Mouse (Mus musculus) lung, adult 2 months (tissue): ENCODE data around the gene Ptpdc1. TPM values are rescaled to one million over a fixed set of nuclear protein-coding genes. Genes with fewer than 3 reads are reported as not detected.

Experiments
- DNase-seq: peaks from one replicate; pipeline ENCODE4 v3.0.0; 2022
- H3K4me1 ChIP-seq: fragments of 200-500 bp; 2 replicates; pipeline ENCODE4 v1.6.1; 2011; ENCODE audit warnings: low read length; ENCODE audit not compliant: control insufficient read depth, insufficient read depth
- H3K4me3 ChIP-seq: fragments of 200-500 bp; replicated peaks from 2 replicates; pipeline ENCODE3; 2011; ENCODE audit warnings: low read depth, mild to moderate bottlenecking, control low read depth, low read length; ENCODE audit errors: extremely low read depth
- CTCF ChIP-seq: fragments of 200-500 bp; IDR thresholded peaks from 2 replicates; pipeline ENCODE4 v1.5.1; 2011; ENCODE audit warnings: mild to moderate bottlenecking, low read length, control low read depth; ENCODE audit not compliant: insufficient read depth
- POLR2A ChIP-seq: fragments of 200-500 bp; IDR thresholded peaks from 2 replicates; pipeline ENCODE4 v1.6.1; 2011; ENCODE audit warnings: low read depth, mild to moderate bottlenecking, control low read depth, low read length, borderline replicate concordance; ENCODE audit errors: extremely low read depth
- WGBS: fragments of 180-500 bp; shearing (Covaris S2); methylation state at CpG from one replicate; pipeline ENCODE4 v1.1.7; 2018; 5-methylcytosine and 5-hydroxymethylcytosine counted together
- polyA plus RNA-seq: library from polyadenylated mRNA; depleted of rRNA; stranded (reverse); fragments of >200 nt; gene quantifications from 2 replicates; pipeline ENCODE4 v1.2.3, GENCODE M21; 2012

The Ptpdc1 gene
- polyA plus RNA-seq, 1 experiment = 3.8 TPM

- Histone ChIP-seq H3K4me3 (no peak overlapping the region), H3K4me1 (no peaks in the 10 kb centered on the region)
- DNase-seq = no peak
- 87% methylated on average over 10 of the region's 10 CpGs for WGBS
- TF ChIP-seq POLR2A (no peak), CTCF (no peak)
These were observed 31.4 kb downstream of the Ptpdc1 start for GRCm38 (mm10) chr13:48594031-48594430.

- no peak for TF ChIP-seq POLR2A
- no peak for TF ChIP-seq CTCF
- 66% methylated on average over 15 of the region's 15 CpGs for WGBS
- Histone ChIP-seq H3K4me3 (no peak overlapping the region), H3K4me1 (no peaks in the 10 kb centered on the region)
- no peak for DNase-seq
These were observed 32.3 kb downstream of the Ptpdc1 start for GRCm38 (mm10) chr13:48593181-48593580.

GRCm38 (mm10) chr13:48590743-48591142, 34.7 kb downstream of the Ptpdc1 start:
- TF ChIP-seq POLR2A (no peak), CTCF (no peak)

GRCm38 (mm10) chr13:48587354-48587753, 38.1 kb downstream of the Ptpdc1 start:
- Histone ChIP-seq H3K4me3 (no peak overlapping the region), H3K4me1 (no peaks in the 10 kb centered on the region)
- TF ChIP-seq CTCF (no peak), POLR2A (no peak)
- WGBS = 54% methylated on average over 11 of the region's 11 CpGs
- DNase-seq = no peak

More at GRCm38 (mm10) chr13:48590743-48591142, 34.7 kb downstream of the Ptpdc1 start:
- no peak for DNase-seq
- Histone ChIP-seq H3K4me3 (no peak overlapping the region), H3K4me1 (no peaks in the 10 kb centered on the region)

GRCm38 (mm10) chr13:48586496-48586895, 39.0 kb downstream of the Ptpdc1 start:
- H3K4me1 ChIP-seq = no peaks in the 10 kb centered on the region
- no peak for DNase-seq
- TF ChIP-seq CTCF = no peak
- TF ChIP-seq POLR2A = no peak
- WGBS = 91% methylated on average over 9 of the region's 9 CpGs
- H3K4me3 ChIP-seq = no peak overlapping the region

- H3K4me3 ChIP-seq = no peak overlapping the region
- TF ChIP-seq POLR2A (no peak), CTCF (no peak)
- no peaks in the 10 kb centered on the region for H3K4me1 ChIP-seq
- WGBS = 75% methylated on average over 7 of the region's 7 CpGs
- DNase-seq = no peak
These were observed 39.7 kb downstream of the Ptpdc1 start for GRCm38 (mm10) chr13:48585786-48586185.

GRCm38 (mm10) chr13:48582688-48583379, 42.6 kb downstream of the Ptpdc1 start:
- peaks cover 3% of the 10 kb centered on the region for H3K4me1 ChIP-seq
- no peak for TF ChIP-seq POLR2A
- TF ChIP-seq CTCF = no peak
- DNase-seq = no peak
- no peak overlapping the region for H3K4me3 ChIP-seq
- 72% methylated on average over 10 of the region's 10 CpGs for WGBS

- TF ChIP-seq POLR2A (no peak), CTCF (no peak)
- Histone ChIP-seq H3K4me3 (no peak overlapping the region), H3K4me1 (peaks cover 7% of the 10 kb centered on the region)
- WGBS = 82% methylated on average over 4 of the region's 4 CpGs
- DNase-seq = no peak
These were observed 46.8 kb downstream of the Ptpdc1 start for GRCm38 (mm10) chr13:48578616-48579015.

- 40% methylated on average over 11 of the region's 11 CpGs for WGBS
These were observed 47.6 kb downstream of the Ptpdc1 start for GRCm38 (mm10) chr13:48577836-48578235.

GRCm38 (mm10) chr13:48577007-48577406, 48.5 kb downstream of the Ptpdc1 start:
- no peak for TF ChIP-seq POLR2A
- TF ChIP-seq CTCF = no peak
- no peak overlapping the region for H3K4me3 ChIP-seq

More at GRCm38 (mm10) chr13:48577836-48578235, 47.6 kb downstream of the Ptpdc1 start:
- DNase-seq = no peak
- TF ChIP-seq POLR2A (no peak), CTCF (no peak)
- H3K4me1 ChIP-seq = peaks cover 7% of the 10 kb centered on the region
- no peak overlapping the region for H3K4me3 ChIP-seq

More at GRCm38 (mm10) chr13:48577007-48577406, 48.5 kb downstream of the Ptpdc1 start:
- WGBS = 75% methylated on average over 6 of the region's 6 CpGs
- no peak for DNase-seq
- peaks cover 7% of the 10 kb centered on the region for H3K4me1 ChIP-seq
